Mouse (Mus musculus) limb, embryonic 12.5 days (tissue): ENCODE measurements around the gene Mecom. TPM values are rescaled to one million over a fixed set of nuclear protein-coding genes. Genes with fewer than 3 reads are reported as not detected.

ENCODE experiments used
- ATAC-seq: fragments of 200-750 bp; cut with Nextera tagmentation; 2 replicates; pipeline ENCODE4 v1.8.0; 2017; ENCODE audit warnings: low read depth, moderate TSS enrichment; ENCODE audit not compliant: insufficient number of reproducible peaks, insufficient read depth, low FRiP score, low TSS enrichment
- H3K27ac ChIP-seq: fragments of 300-500 bp; sonication (generic); 2 replicates; pipeline ENCODE4 v1.5.1; 2016; ENCODE audit warnings: mild to moderate bottlenecking, moderate library complexity
- H3K27me3 ChIP-seq: fragments of 300-500 bp; sonication (generic); 2 replicates; pipeline ENCODE4 v1.6.1; 2016; ENCODE audit warnings: mild to moderate bottlenecking, moderate library complexity
- H3K36me3 ChIP-seq: fragments of 300-500 bp; sonication (generic); 2 replicates; pipeline ENCODE4 v1.6.1; 2016; ENCODE audit warnings: mild to moderate bottlenecking, moderate library complexity
- H3K4me1 ChIP-seq: fragments of 300-500 bp; sonication (generic); replicated peaks from 2 replicates; pipeline ENCODE4 v1.6.1; 2016
- H3K4me2 ChIP-seq: fragments of 300-500 bp; sonication (generic); 2 replicates; pipeline ENCODE4 v1.6.1; 2016; ENCODE audit warnings: mild to moderate bottlenecking, moderate library complexity
- H3K4me3 ChIP-seq: fragments of 300-500 bp; sonication (generic); replicated peaks from 2 replicates; pipeline ENCODE4 v1.5.1; 2016; ENCODE audit warnings: mild to moderate bottlenecking
- H3K9ac ChIP-seq: fragments of 300-500 bp; sonication (generic); replicated peaks from 2 replicates; pipeline ENCODE4 v1.6.1; 2016; ENCODE audit warnings: mild to moderate bottlenecking, moderate library complexity
- H3K9me3 ChIP-seq: fragments of 300-500 bp; sonication (generic); 2 replicates; pipeline ENCODE4 v1.6.1; 2016; ENCODE audit warnings: mild to moderate bottlenecking, moderate library complexity
- WGBS: fragments of 180-500 bp; shearing (Covaris S2); methylation state at CpG from one replicate; pipeline ENCODE4 v1.1.7; 2016; 5-methylcytosine and 5-hydroxymethylcytosine counted together
- polyA plus RNA-seq: library from polyadenylated mRNA; unstranded; fragments of >200 nt; fragmentation: Nextera tagmentation; extraction: Ambion mirVana; gene quantifications from 2 replicates; pipeline ENCODE4 v1.2.1, GENCODE M21; 2016

The Mecom gene
- polyA plus RNA-seq, 1 experiment from 2014 or later = 187 TPM

DNA sequence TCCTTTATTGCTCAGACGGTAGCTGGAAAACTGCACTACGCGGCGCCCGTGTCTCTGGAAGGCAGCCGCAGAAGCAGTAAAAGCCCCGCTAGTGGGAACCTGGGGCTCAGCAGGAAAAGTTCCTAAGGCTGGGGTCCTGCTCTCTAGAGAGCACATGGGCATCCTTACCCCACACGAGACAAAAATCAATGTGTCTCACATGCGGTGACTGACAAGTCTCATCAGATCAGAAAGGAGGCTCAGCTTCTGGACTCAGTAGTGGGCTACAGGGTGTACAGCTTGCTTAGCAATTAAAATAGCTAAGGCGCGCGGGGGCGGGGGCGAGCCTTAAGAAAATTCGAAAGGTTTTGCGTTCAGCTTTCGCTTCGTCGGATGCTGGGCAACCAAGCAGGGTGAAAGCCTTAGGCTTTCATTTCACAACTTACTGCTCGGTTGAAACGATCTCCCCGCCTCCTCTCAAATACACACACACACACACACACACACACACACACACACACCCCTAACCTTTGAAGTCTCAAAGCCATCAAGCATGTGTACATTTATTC lies 40.7 kb downstream of the Mecom start:
- WGBS = under 1% methylated on average over 22 of the region's 22 CpGs
- ATAC-seq = no peak
- Histone ChIP-seq H3K9ac (peak overlapping the region; percentile 99), H3K4me1 (peaks cover 47% of the 10 kb centered on the region), H3K27ac (peak overlapping the region; percentile 100), H3K4me2 (peak overlapping the region; percentile 87), H3K4me3 (peak overlapping the region; percentile 84), H3K36me3 (no peaks in the 10 kb centered on the region), H3K27me3 (no peaks in the 10 kb centered on the region; the same call in 1 of the 2 replicates), H3K9me3 (no peaks in the 10 kb centered on the region)

DNA sequence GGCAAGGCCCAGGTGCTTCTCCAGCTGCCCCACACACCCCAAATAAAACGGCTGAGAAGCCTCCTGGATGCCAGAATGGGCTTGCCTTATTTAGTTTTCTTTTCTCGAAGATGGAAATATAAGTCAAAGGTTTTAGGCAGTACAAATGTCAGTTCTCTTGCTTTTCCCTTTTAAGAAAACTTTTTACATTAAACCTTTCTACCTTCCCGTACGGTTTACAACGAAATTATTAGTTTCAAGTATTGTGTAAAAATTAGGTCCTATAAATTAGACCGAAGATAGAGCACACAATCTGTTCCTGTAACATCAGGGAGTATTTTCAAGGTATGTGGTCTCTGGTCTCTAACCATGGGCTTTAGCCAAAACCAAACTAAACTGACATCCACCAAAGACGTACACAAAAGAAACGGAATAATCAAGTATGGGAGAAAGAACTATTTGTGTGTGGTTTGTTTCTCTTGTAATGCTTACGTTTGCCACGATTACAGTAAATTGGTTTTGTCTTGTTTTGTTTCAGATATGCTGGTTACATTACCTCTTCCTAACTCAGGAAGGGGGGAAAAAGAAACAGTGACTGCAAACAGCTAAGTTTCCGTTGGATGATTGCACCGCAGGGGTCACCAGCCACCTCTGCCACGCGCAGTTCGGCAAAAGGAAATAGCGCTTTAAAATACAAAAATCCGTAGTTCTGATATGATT lies 41.3 kb downstream of the Mecom start:
- peak overlapping the region; percentile 87 for H3K4me2 ChIP-seq
- H3K4me3 ChIP-seq = peak overlapping the region; percentile 84
- H3K9ac ChIP-seq = peak overlapping the region; percentile 99
- no peaks in the 10 kb centered on the region; the same call in 1 of the 2 replicates for H3K27me3 ChIP-seq
- no peaks in the 10 kb centered on the region for H3K36me3 ChIP-seq
- ATAC-seq = no peak
- H3K27ac ChIP-seq = peak overlapping the region; percentile 100
- H3K4me1 ChIP-seq = peaks cover 41% of the 10 kb centered on the region
- WGBS = 2% methylated on average over 17 of the region's 17 CpGs
- H3K9me3 ChIP-seq = no peaks in the 10 kb centered on the region

DNA sequence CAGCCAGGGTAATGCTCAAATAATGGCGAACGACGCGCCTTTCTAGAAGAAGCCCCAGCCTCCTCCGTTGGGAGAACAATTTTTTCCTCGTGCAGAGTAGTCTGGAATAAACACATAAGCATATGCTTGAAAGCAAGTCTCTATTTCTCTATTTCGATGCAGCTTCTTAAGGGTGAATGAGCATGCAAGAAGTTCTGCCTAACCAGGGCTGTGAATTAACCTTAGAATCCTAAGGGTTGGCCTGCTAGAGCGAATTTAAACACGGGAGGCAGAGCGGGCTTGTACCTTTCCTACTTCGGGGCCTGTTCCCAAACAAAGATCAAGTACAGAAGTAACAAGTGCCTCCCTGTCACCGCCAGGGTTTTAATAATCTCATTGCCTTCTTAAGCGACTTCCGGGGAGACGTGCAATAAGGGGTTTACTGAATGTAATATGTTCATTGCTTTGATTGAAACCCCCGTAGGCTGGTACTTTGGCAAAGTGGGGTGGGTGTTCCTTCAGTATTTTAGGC lies 42.0 kb downstream of the Mecom start:
- Histone ChIP-seq H3K27ac (peak overlapping the region; percentile 100), H3K4me1 (peaks cover 34% of the 10 kb centered on the region), H3K9ac (peak overlapping the region; percentile 99), H3K4me3 (peak overlapping the region; percentile 84), H3K36me3 (no peaks in the 10 kb centered on the region), H3K27me3 (no peaks in the 10 kb centered on the region; the same call in 1 of the 2 replicates), H3K4me2 (peak overlapping the region; percentile 87), H3K9me3 (no peaks in the 10 kb centered on the region)
- no peak for ATAC-seq
- 7% methylated on average over 16 of the region's 16 CpGs for WGBS

DNA sequence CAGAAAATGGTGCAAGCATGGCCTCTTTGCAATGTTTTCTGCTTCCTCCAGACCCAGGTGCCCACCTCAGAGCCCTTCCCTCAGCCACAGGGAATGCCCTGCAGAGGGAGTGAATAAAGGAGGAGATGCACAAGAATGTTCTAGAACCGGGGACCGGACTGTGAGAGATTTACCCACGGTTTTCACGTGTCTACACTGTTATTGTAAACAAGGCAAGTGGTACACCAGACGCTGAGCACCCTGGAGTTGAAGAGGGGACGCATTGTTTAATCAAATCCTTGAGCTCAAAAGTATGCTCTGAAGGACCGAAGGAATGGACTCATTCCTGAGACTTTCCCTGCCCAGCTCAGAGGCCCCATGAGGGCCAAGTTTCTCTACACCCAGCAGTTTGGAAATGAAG lies 43.2 kb downstream of the Mecom start:
- whole genome bisulfite sequencing = 29% methylated on average over 7 of the region's 7 CpGs

DNA sequence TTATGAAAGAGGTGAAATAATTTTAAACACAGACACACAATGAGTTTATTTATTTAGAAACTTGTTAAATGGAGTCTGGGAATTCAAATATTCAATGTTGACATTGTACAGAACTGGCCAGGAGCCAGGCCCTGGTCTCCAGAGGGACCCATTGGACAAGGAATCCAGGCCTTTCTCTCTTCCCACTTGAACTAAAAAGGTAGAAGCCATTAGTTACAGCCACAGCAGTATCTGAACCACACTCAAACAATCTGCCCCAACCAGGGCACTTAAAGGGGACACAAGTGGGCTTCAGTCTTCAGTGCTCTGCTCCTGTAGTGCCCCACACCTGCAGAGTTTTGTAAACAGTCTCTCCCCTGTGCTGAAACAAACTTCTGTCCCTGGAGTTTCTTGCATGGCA lies 44.0 kb downstream of the Mecom start:
- H3K9me3 ChIP-seq = no peaks in the 10 kb centered on the region
- peak overlapping the region; percentile 87 for H3K4me2 ChIP-seq
- H3K4me1 ChIP-seq = peaks cover 25% of the 10 kb centered on the region
- ATAC-seq = no peak
- no peaks in the 10 kb centered on the region for H3K27me3 ChIP-seq
- H3K27ac ChIP-seq = peak overlapping the region; percentile 100
- H3K4me3 ChIP-seq = no peak overlapping the region
- H3K9ac ChIP-seq = no peak overlapping the region
- H3K36me3 ChIP-seq = no peaks in the 10 kb centered on the region

More for the DNA sequence above, 43.2 kb downstream of the Mecom start:
- Histone ChIP-seq H3K4me1 (peaks cover 25% of the 10 kb centered on the region), H3K27ac (peak overlapping the region; percentile 100), H3K4me2 (peak overlapping the region; percentile 87), H3K9me3 (no peaks in the 10 kb centered on the region), H3K9ac (peak overlapping the region; percentile 99), H3K36me3 (no peaks in the 10 kb centered on the region), H3K27me3 (no peaks in the 10 kb centered on the region), H3K4me3 (peak overlapping the region; percentile 84; the same call in 1 of the 2 replicates)
- ATAC-seq = no peak

DNA sequence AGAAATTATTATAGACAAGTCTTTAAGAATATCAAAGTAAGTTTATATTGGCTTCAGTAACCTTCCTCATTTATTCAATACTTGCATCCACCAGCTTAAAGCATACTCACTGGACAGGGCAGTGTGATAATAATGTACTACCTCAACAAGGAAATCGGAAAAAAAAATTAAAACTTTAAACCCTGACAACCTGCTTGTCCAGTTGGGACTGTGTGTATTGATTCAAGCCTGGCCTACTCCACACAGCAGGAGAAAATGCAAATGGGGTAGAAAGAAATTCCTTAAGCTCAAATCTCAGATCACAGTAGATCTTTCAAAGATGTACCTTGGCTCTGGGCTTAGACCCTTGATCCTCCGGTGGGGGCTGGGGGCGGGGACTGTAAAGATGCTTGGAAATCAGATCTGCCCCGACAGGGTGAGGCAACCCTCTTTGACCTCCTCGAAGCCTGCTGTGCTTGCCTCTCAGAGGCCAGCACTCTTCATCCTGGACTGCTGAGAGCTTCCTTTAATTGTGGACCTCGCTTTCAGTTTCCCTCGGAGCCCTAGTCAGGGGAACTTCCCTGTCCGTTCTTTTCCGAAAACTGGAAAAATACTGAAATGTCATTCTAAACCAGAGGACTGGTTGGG lies 49.5 kb downstream of the Mecom start:
- Histone ChIP-seq H3K27ac (peak overlapping the region; percentile 36), H3K27me3 (no peaks in the 10 kb centered on the region), H3K4me3 (no peak overlapping the region), H3K4me2 (0 out of 2 replicates have a peak overlapping the region, but pooled peaks have one; percentile 13), H3K4me1 (0 out of 2 replicates have a peak, but pooled peaks cover 18% of the 10 kb centered on the region), H3K9ac (no peak overlapping the region), H3K36me3 (peaks cover 3% of the 10 kb centered on the region), H3K9me3 (peaks cover 3% of the 10 kb centered on the region)
- 32% methylated on average over 9 of the region's 9 CpGs for WGBS
- ATAC-seq = no peak

DNA sequence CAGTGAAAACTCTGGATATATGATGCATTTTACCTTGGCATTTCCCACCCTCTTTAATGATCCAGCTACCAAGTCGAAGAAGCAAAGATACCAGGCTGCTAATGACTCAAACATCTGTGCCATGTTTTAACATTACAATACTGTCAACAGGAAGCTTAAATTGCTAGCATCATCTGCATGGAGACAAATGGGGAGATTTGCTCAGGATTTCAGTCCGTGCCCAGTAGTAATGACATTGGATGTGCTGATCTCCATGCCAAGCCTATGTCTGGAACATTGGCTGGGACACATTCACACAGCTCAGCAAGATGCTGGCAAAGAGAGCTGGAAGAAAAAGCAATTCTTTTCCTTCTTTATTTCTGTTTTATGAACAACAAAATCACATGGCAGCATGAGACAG lies 53.4 kb downstream of the Mecom start:
- no peak overlapping the region for H3K27ac ChIP-seq
- 79% methylated on average over 2 of the region's 2 CpGs for WGBS

DNA sequence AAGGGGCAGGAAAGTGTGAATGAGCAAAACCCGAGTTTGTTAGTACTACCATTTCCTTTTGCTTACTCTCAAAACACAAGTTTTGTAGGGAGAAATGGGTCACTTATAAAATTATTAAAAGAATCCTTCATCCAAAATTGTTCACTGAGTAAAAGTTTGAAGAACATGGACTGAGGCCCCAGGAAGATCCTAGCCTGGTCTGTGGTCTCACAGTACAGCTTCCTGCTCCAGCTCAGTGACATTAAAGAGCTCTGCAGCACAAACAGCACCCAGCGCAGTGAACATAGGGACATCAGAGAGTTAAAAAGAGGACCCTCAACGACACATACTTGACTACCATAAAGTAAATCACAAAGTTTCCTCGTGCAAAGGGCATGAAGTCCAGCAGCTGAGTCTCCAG lies 59.0 kb downstream of the Mecom start:
- Histone ChIP-seq H3K36me3 (peaks cover 20% of the 10 kb centered on the region), H3K4me1 (peaks cover 30% of the 10 kb centered on the region), H3K27ac (peak overlapping the region; percentile 41; the same call in 1 of the 2 replicates), H3K9me3 (peaks cover 9% of the 10 kb centered on the region), H3K27me3 (no peaks in the 10 kb centered on the region), H3K4me3 (no peak overlapping the region), H3K4me2 (no peak overlapping the region), H3K9ac (no peak overlapping the region)
- 32% methylated on average over 4 of the region's 4 CpGs for WGBS
- ATAC-seq = no peak

More for the DNA sequence above, 53.4 kb downstream of the Mecom start:
- H3K4me3 ChIP-seq = no peak overlapping the region
- H3K9ac ChIP-seq = no peak overlapping the region
- H3K9me3 ChIP-seq = peaks cover 9% of the 10 kb centered on the region
- H3K4me1 ChIP-seq = peaks cover 35% of the 10 kb centered on the region
- no peaks in the 10 kb centered on the region for H3K27me3 ChIP-seq
- H3K4me2 ChIP-seq = no peak overlapping the region
- H3K36me3 ChIP-seq = peaks cover 9% of the 10 kb centered on the region
- no peak for ATAC-seq

DNA sequence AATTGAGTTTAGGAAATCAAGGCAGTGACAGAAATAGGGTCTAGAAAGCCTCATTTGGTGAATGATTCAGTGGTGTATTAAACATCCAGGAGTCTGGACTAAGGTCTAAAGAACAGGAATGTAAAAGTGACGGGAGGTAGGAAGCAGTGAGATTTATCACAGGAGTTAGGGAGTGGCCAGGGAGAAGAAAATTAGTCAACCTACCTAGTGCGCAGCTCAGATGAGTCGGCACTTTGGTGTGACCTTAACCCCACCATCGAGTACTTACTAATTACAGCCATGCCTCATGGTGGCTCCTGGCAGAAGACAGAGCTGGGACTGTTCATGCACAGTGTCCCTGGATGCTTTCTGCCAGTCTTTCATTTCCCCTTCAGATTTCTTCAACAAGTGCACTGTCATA lies 61.4 kb downstream of the Mecom start:
- Histone ChIP-seq H3K4me1 (peaks cover 30% of the 10 kb centered on the region), H3K4me3 (no peak overlapping the region), H3K36me3 (peaks cover 11% of the 10 kb centered on the region), H3K27ac (no peak overlapping the region), H3K9me3 (no peaks in the 10 kb centered on the region), H3K4me2 (no peak overlapping the region), H3K27me3 (no peaks in the 10 kb centered on the region), H3K9ac (no peak overlapping the region)
- no peak for ATAC-seq
- WGBS = 78% methylated on average over 4 of the region's 4 CpGs

DNA sequence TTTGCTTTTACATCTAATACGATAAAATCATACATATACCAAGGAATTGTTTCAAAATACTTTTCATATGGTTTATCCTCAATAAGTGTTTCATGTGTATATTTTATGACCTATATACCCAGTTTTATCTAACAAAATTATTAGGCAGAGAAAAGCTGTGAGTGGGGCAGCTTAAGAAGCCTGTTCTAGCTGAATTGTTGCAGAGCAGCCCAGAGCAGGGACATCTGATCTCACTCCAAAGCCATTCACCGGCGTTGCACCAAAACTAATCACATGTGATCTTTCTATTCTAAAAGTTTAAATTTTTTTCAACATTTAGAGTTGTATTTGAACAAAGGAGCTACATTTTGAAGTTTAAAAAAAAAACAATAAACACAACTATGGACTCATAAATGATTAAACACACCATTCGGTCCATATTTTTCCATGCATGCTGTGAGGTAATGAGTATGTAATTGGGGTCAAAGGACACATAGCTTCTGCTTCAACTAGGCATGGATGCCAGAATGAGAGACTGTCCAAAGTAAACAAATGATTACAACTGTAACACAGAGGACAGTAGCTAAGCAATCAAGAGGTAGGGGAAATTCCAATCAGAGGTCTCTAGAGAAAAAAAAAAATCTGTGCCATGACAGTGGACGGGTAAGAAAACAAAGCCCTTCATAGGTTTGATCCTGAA lies 64.7 kb downstream of the Mecom start:
- no peak for ATAC-seq

DNA sequence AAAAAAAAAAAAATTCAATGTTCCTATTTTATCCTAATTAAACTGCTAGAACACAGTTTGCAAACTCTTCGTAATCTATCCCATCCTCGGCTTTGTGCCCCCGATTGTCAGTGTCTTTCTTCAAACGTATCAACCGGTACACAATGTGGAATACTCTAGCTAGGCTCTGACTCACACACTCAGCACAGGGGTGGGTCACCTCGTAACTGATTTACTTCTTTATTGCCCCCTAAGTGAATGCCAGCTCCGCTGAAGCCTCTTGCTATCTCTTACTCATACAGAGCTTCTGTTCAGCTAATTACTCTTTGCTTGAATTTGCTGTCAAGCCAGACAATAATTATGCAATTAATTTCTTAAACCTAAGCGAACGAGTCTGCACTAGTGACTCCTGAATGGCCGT lies 66.1 kb downstream of the Mecom start:
- H3K4me3 ChIP-seq = no peak overlapping the region
- no peak for ATAC-seq
- peaks cover 9% of the 10 kb centered on the region for H3K36me3 ChIP-seq
- H3K4me1 ChIP-seq = peaks cover 24% of the 10 kb centered on the region
- 57% methylated on average over 10 of the region's 10 CpGs for WGBS
- no peak overlapping the region for H3K4me2 ChIP-seq
- H3K9me3 ChIP-seq = no peaks in the 10 kb centered on the region
- H3K9ac ChIP-seq = no peak overlapping the region
- no peaks in the 10 kb centered on the region for H3K27me3 ChIP-seq
- H3K27ac ChIP-seq = no peak overlapping the region

More for the DNA sequence above, 64.7 kb downstream of the Mecom start:
- H3K4me1 ChIP-seq = peaks cover 15% of the 10 kb centered on the region
- no peaks in the 10 kb centered on the region for H3K9me3 ChIP-seq
- H3K4me3 ChIP-seq = no peak overlapping the region
- H3K4me2 ChIP-seq = no peak overlapping the region
- no peak overlapping the region for H3K9ac ChIP-seq
- WGBS = 37% methylated on average over 5 of the region's 5 CpGs
- H3K27me3 ChIP-seq = no peaks in the 10 kb centered on the region
- peak overlapping the region; percentile 45; the same call in 1 of the 2 replicates for H3K27ac ChIP-seq
- peaks cover 11% of the 10 kb centered on the region for H3K36me3 ChIP-seq
